Mouse (Mus musculus) monocyte, adult 2 months (primary cell): ENCODE measurements around the gene Sh3bp2.

ENCODE experiments used
- DNase-seq, 2 experiments: peaks; one replicate each; pipeline ENCODE4 v3.0.0; 2022; ENCODE audit warnings: low spot score in 2 of 2, low read depth in 1 of 2

The Sh3bp2 gene

GRCm38 (mm10) chr5:34525663-34526476, at the start of gene Sh3bp2:
Sh3bp2 (plus strand) TSS chr5:34525838.
- peak; percentile 83 to 94 for DNase-seq

DNA sequence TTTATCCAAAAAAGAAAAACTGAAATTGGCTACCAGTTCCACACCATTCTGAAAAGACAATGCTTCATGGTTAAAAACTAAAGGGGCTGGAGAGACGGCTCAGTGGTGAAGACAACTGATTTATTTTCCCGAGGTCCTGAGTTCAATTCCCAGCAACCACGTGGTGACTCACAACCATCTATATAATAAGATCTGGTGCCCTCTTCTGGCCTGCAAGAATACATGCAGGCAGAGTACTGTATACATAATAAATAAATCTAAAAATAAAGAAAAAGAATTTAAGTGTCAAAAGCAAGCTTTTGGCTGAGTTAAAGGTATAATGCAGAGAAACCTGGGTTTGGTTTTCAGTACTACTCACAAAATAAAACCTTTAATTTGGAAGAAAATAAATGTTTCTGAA, 44.7 kb upstream of the Sh3bp2 start:
- no peak for DNase-seq

GRCm38 (mm10) chr5:34485731-34486130, 39.9 kb upstream of the Sh3bp2 start:
- DNase-seq: no peak

GRCm38 (mm10) chr5:34487320-34488090, 38.1 kb upstream of the Sh3bp2 start:
- peak; percentile 11 to 16 for DNase-seq

- no peak for DNase-seq
Observed at GRCm38 (mm10) chr5:34488741-34489417, 36.8 kb upstream of the Sh3bp2 start.

GRCm38 (mm10) chr5:34489418-34489787, 36.2 kb upstream of the Sh3bp2 start:
- DNase-seq: no peak

GRCm38 (mm10) chr5:34496745-34497144, 28.9 kb upstream of the Sh3bp2 start:
- DNase-seq: no peak

DNA sequence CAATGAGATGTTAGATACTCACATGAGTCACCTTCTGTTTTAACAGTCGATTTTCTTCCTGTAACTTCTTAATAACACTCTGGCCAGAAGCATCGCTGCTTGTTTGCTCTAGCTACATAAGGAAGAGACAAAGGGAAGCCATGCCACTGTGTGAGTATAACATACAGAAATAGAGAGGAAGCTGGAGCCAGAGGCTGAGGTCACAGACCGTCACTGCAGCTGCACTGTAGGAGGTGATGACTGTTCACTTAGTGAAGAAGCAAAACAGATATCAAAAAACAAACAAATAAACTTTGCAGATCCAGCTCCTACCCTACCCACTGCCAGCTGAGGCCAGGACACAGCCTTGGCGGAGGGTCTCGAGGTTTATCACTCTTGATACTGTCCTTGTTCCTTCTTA, 24.8 kb upstream of the Sh3bp2 start:
- no peak for DNase-seq

GRCm38 (mm10) chr5:34501588-34501987, 24.1 kb upstream of the Sh3bp2 start:
- no peak for DNase-seq

GRCm38 (mm10) chr5:34502411-34502810, 23.2 kb upstream of the Sh3bp2 start:
- no peak for DNase-seq

DNA sequence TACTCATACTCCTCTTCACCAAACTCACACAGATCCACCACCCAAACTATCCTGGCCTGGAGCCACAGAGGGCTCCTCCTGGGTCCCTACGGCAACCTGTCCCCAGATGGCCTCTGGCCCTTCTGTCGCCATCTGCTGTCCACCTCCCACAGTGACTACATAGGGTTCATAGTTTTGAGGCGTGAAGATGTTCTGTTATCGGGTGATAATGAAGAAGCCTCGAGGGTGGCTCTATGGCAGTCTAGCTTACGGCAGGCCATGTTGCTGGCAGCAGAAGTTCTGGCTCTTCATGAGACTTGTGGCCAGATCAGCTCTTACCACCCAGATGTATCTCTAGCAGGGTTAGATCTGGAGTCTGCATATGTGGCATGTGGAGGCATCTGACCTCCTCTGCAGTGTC, 22.8 kb upstream of the Sh3bp2 start:
- DNase-seq: no peak

GRCm38 (mm10) chr5:34512486-34512885, 13.2 kb upstream of the Sh3bp2 start:
- no peak for DNase-seq

DNA sequence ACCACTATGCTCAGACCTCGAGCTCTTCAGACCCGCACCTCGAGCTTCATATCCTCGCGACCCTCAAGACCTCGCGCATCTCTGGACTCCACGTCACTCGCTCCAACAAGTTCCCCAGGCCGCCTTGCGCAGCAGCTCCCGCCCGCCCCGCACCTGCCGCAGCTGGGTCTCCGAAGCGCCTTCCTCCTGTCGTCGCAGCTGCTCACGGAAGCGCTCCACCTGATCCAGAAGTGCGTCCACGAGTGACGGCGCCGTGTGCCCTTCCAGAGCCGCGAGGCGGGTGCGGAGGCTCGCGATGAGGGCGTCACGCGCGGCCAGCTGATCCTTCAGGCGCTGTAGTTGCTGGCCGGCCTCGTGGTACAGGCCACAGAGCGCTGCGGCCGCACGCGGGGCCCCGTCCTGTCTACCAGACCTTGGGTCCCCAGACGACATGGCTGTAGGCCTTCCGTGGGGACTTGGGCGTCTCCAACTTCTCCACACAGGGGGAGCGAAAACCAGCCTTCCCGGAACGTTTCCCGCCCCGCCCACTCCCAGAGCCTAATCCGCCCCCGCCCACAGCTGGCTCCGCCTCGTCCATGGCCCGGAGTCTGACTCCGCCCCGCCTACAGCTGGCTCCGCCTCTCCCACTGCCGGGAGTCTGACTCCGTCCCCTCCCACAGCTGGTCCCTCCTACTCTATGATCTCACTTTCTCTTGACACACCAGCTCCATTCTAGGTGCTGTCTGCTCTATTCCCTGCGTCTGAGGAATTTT, 12.0 kb upstream of the Sh3bp2 start, which contains the start of gene Tnip2:
Tnip2 (minus strand) TSS at position 526 of the 752 bp plus-strand sequence.
- DNase-seq: peak; percentile 88 to 95

GRCm38 (mm10) chr5:34514218-34514566, 11.4 kb upstream of the Sh3bp2 start:
- no peak for DNase-seq

- no peak for DNase-seq
Observed at GRCm38 (mm10) chr5:34515096-34515495, 10.5 kb upstream of the Sh3bp2 start.

GRCm38 (mm10) chr5:34517913-34518312, 7.7 kb upstream of the Sh3bp2 start:
- DNase-seq: peak; percentile 49 to 57

DNA sequence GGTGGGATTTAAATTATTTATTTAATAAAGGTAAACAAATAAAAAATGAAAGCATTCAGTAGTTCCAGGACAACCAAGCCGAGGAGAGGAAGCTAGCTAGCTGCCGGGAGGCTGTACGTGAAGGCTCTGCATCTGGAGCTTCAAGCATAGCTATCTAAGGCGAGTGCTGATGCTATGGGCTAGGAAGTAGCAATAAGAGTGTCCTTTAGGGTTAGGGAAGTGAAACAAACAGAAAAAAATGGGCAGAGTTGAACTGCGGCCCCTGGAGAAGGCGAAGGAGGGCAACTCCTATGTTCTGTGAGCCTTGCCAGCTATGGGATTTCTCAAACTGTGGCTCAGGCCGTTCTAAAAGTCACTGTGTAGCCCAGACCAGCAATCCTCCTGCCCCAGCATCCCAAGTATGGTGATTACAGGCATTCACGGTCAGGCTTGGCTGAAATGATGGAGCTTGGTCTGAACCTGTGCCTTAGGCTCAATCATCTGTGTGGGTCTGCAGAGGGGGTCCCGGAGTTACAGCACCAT, 6.2 kb upstream of the Sh3bp2 start:
- peak in 1 of 2 experiments; percentile 57 for DNase-seq

GRCm38 (mm10) chr5:34520458-34521209, 5.0 kb upstream of the Sh3bp2 start:
- DNase-seq: no peak

DNA sequence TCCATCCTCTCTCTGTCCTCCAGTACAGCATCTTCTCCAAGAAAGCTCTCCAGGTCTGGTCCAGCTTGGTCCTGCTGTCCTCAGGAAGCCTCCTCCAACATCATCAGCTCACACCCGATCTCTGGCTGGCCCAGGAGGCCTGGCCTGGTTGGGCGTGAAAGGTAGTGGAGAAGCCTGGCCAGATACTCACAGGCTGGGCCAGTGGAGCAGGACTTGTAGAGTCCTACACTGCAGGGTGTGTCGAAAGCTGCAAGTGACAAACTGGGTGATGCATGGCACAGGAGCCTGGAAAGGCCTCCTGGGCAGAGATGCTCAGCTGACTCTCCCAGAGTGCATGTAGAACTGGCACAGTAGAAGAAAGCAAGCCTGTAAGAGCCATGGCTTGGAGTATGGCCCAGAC, 4.3 kb upstream of the Sh3bp2 start:
- no peak for DNase-seq

DNA sequence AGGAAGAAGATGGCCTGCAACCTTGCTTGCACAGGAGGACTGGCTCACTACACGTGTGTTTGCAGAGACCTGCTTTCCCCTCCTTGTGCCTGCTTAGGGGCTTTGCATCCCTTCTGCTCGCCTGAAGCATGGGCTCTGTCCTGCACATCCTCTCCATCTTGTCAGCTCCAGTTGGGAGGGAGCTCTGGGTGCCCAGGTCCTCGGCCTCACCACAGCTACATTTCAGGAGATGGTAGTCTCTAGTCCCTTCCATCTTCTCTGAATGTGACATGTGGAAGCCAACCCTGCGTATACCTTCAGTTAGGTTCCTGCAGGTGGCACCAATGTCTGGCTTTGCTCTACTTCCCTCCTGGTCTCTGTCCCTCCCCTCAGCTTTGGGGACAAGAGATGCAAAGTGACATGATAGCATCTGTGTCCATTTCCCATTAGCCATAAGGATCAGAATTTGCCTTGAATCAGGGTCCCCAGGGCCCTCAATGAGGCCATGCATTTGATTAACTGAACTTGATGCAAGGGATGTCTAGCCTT, 1.6 kb upstream of the Sh3bp2 start:
- no peak for DNase-seq
